Mouse (Mus musculus) lung, postnatal 0 days (tissue): ENCODE measurements around the gene Cers6.

Experiments used
- CTCF ChIP-seq: IDR thresholded peaks from 2 replicates; pipeline ENCODE4 v1.5.1; 2016; ENCODE audit warnings: antibody characterized with exemption, mild to moderate bottlenecking
- EP300 ChIP-seq: IDR thresholded peaks from 2 replicates; pipeline ENCODE4 v1.6.1; 2016; ENCODE audit warnings: antibody characterized with exemption, mild to moderate bottlenecking, control low read depth

DNA sequence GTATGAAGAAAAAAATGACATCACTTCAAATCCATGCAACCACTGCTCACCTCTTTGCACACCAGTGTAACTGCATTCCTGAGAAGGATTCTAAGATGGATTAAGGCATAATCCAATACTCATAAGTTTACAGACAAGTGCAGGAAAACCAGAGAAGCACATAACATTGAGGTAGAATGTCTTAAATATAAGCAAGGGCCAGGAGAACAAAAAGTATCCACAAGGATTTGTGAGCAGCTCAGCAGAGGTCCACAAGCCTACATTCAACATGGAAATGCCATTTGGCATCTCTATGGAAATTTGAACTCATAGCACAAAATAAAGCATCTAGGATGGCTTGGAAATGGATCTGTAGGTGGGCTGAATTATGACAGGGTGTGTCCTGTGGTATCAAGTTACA lies 234.6 kb downstream of the Cers6 start:
- no peak for TF ChIP-seq CTCF
- no peak for TF ChIP-seq EP300
